Mouse (Mus musculus): ENCODE measurements around the gene AI182371. TPM values are rescaled to one million over a fixed set of nuclear protein-coding genes. Genes with fewer than 3 reads are reported as not detected.

The AI182371 gene
- total RNA-seq, 2 experiments from 2014 or later = not detected

DNA sequence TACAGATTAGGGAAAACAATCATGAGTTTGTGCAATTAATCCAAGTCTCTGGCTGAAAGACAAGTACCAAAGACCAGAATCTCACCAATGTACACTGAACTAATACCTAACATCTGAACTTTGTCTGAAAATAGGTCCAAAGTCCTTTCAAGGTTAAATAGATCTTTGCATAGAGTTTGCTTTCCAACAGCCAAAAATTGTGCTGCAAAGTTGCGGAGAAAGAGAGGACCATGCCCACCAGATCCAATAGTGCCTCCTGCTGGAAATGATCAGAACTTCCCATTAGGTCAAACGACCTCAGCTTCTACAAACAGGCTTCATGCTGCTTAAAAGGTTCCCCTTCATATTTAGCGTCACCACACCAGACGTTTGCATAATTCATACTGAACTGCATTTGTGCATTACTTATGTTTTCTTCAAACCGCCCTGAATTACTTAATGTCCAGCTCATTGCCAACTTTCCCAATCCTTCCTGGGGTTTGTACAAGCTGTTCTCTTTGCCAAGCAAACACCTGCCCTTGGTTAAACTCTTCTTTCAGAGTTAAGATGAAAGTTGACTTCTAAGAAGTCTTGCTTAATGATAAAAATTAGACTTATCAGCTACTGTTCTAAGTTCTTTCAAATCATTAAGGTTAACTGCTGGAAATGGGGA, 6.8 kb upstream of the AI182371 start:
- no peak overlapping the region for H3K4me3 ChIP-seq
- no peak overlapping the region for H3K27ac ChIP-seq
- peak; percentile 52 for TF ChIP-seq CTCF (IDR thresholded peaks at IDR 0.05)
- intact Hi-C loops (cut with DNase I) = loop anchor here (2.0 kb wide), 1 partner anchor 59 kb away; no protein-coding TSS in a partner anchor
- DNase-seq = no peak

DNA sequence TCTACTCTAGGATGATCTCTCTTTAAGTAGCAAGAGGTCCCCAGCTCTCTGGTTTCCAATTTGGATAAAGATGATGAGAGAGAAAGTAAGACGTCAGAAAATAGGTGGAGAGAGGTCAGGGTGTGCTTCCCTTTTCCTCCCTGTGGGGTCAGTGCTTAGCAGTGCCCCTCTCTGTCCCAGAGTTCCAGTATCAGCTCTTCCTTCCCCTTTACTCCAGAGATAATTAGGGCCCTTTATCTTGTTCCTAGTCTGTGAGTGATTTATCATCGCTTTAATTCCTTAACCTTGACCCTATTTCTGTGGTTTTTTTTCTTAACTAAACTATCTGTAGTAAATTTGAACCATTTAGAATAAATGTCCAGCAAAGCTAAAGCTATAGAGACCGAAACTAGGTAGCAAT, 3.5 kb upstream of the AI182371 start:
- no peak overlapping the region for H3K27ac ChIP-seq
- H3K4me3 ChIP-seq = no peak overlapping the region
- intact Hi-C loops (cut with DNase I) = no loop called here
- TF ChIP-seq CTCF (IDR thresholded peaks at IDR 0.05) = no peak
- DNase-seq = no peak

DNA sequence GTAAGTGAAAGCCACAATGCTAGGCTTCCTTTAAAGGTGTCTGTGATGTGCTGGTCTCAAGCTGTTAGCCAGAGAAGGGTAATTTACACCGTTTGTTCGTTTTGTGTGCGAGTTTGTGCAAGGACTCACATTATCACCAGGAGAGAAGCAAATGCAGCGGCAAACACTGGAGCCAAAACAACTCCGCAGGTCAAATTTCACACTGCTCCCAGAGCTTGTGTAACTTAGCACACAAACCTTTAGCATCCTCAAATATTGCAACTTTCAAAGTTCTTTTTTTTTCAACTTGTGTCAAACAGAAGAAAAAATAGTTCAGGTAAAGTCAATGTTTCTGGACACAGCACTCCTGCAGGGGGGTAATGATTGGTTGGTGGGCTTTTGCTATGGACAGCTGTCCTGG, 2.2 kb upstream of the AI182371 start:
- Histone ChIP-seq H3K4me3 (no peak overlapping the region), H3K27ac (no peak overlapping the region)
- DNase-seq = no peak
- no peak for TF ChIP-seq CTCF (IDR thresholded peaks at IDR 0.05)
- intact Hi-C loops (cut with DNase I) = no loop called here

DNA sequence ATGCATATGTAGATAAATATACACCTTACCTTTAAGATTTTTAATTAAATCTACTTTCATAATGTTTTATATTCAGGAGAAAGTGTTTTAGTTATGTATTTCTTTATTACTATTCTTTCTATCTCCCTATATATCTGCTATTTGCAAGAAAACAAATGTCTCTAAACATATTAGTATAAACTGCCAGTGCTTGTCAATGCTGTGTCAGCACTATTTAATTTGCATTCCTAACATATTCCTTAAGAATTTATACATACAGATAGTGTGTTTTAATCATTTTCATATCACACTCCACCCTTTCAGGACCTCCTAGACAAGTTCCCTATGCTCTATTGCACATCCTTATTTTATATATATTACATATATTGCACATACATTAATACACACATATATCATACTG, 1.4 kb upstream of the AI182371 start:
- no peak for DNase-seq
- intact Hi-C loops (cut with DNase I) = no loop called here
- H3K4me3 ChIP-seq = no peak overlapping the region
- no peak overlapping the region for H3K27ac ChIP-seq
- TF ChIP-seq CTCF (IDR thresholded peaks at IDR 0.05) = no peak

DNA sequence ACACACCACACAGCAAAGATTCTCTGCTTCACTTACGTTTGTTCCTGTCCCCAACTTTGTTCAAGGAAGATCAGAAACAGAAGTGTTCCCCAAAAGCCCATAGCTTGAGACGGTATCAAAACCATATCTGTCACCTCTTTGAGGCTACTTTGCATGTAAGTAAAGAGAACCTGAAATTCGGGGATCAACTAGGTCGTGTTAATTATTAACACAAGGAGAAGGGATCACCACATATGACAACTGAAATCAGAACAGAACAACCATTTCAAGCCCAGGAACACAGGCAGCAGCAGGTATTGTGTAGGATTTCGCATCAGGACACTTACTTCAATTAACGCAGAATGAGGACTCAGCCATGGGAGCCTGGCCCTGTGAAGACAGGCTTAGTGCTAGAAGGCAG, 814 bp downstream of the AI182371 start:
- TF ChIP-seq CTCF (IDR thresholded peaks at IDR 0.05) = no peak
- H3K4me3 ChIP-seq = no peak overlapping the region
- no peak overlapping the region for H3K27ac ChIP-seq
- no peak for DNase-seq
- intact Hi-C loops (cut with DNase I) = no loop called here

DNA sequence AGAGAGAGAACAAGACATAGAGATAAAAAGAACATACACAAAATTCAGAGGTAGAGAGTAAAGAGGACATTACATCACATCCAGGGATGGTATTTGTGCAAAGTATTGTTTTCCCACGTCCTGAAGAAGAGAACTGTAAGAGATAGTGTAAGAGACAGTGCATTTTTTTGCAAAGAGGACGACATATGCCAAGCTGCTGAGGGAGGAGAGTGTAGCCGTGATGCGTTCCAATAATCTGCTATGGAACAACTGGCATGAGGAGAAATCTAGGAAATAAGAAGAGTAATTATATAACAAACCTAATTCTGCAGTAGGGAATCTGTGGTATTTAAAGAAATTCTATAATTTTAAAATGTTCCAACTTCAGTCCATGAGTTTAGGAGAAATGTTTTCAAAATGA, 13.9 kb downstream of the AI182371 start:
- no peak overlapping the region for H3K4me3 ChIP-seq
- intact Hi-C loops (cut with DNase I) = no loop called here
- no peak for TF ChIP-seq CTCF (IDR thresholded peaks at IDR 0.05)
- H3K27ac ChIP-seq = no peak overlapping the region
- no peak for DNase-seq

DNA sequence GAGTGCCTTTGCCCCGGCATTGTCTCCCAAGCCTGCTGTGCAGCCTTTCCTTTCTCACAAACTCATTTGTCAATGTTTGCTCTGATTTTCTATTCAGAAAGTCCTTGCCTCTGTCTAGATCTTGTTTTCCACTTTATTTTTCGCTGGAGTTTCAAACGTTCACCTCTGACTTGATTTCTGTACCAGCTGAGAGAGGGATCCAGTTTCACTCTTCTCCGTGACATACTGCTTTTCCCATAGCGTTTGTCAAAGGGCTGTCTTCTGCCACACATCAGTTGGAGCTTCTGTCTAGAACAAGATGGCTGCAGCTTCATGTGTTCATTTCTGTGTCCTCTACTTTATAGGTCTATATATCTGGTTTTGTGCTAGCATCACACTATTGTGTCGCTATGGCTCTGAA, 22.2 kb downstream of the AI182371 start:
- intact Hi-C loops (cut with DNase I) = no loop called here
- TF ChIP-seq CTCF (IDR thresholded peaks at IDR 0.05) = no peak
- H3K4me3 ChIP-seq = no peak overlapping the region
- H3K27ac ChIP-seq = no peak overlapping the region
- DNase-seq = no peak

DNA sequence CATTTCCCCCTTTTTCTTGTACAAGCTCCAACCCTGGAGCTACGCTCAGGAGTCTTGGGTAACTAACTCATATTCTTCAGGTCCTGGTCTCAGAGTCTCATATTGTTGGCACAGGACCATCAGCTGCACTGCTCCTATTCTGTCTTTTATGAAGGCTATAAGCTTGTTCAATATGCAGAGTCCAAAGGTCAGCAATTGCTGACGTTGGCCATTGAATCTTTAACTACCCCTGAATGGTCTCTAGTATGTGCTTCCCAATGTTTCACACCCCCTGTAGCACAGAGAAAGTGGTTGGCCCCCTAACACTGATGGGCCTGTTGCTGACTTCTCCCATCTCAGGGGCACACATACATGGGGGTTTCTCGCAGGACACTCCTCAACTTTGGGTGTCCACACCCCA, 27.0 kb downstream of the AI182371 start:
- intact Hi-C loops (cut with DNase I) = no loop called here
- H3K4me3 ChIP-seq = no peak overlapping the region
- DNase-seq = no peak
- no peak for TF ChIP-seq CTCF (IDR thresholded peaks at IDR 0.05)
- H3K27ac ChIP-seq = no peak overlapping the region

DNA sequence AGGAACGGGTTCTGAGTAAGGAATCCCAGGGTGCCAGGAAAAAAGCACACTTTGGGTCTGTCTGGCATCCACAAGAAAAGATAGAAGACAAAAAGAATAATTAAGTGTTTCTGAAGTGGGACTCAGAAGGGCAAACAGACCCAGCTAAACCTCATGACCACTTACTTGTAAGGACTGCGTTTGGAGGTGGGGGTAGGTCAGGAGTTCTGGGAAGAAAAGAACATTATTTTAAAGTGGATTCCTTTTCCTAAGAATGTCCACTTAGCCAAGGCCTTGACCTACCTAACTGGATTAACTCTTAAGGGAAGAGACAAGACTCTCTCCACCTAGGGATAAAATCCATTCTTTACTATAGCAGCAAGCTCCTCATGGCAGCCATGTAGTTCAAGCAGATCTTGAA, 28.8 kb downstream of the AI182371 start:
- DNase-seq = no peak
- Histone ChIP-seq H3K27ac (no peak overlapping the region), H3K4me3 (no peak overlapping the region)
- no peak for TF ChIP-seq CTCF (IDR thresholded peaks at IDR 0.05)
- intact Hi-C loops (cut with DNase I) = no loop called here

DNA sequence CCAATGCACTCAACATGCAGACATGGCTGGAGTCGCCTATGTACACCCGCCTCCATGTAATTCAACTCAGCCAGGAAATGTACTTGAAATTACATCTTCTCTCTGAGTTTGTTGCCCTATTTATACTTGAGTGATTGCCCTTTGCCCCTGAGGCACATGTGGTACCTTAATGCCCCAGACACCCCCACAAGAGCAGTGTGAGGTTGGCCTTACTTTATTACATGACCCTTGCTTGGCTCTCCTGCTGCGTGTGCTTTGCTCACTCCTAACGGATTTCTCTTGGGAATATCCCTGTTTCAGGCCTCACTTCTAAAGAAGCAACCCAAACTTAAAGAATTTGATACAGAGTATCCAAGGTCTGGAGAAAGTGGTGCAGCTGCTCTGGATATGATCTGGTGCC, 31.1 kb downstream of the AI182371 start:
- Histone ChIP-seq H3K4me3 (no peak overlapping the region), H3K27ac (no peak overlapping the region)
- no peak for DNase-seq
- no peak for TF ChIP-seq CTCF (IDR thresholded peaks at IDR 0.05)
- intact Hi-C loops (cut with DNase I) = no loop called here

DNA sequence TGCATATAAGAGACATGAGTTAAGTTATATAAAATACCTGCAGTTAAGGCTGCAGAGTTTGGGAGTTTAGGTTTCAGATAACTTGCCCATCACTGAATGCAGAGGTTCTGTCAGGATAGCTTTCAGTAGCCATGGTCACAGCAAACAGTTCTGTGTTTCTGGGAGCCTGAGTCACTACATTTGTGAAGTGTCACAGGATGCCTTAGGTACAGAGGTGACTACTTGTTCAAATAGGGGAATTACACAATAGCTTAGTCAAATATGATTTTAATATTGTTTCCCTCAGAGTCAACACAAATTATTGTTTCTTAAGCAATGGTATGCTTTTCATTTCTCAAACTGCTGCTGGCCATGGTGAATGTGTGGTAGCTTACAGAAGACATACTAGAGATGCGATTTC, 32.2 kb downstream of the AI182371 start:
- H3K27ac ChIP-seq = no peak overlapping the region
- no peak for TF ChIP-seq CTCF (IDR thresholded peaks at IDR 0.05)
- H3K4me3 ChIP-seq = no peak overlapping the region
- intact Hi-C loops (cut with DNase I) = no loop called here
- DNase-seq = no peak

DNA sequence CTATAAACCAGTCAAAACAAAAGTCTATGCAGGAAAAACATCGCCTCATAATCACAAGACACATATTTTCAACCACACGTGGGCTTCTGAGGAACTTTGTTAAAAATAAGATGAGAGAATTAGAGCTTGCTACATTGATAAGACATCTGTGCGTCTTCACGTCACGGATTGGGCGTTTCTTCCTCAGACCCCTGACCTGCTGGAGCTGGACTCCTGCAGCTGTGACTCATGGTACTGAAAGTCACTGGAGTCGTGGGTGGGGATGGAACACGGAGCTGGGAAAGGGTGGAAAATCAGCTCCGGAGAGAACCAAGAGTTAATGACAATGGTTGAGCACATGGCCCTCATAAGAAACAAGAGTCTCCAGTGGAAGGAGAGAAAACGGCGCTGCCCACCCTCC, 34.2 kb downstream of the AI182371 start:
- no peak for TF ChIP-seq CTCF (IDR thresholded peaks at IDR 0.05)
- intact Hi-C loops (cut with DNase I) = no loop called here
- no peak overlapping the region for H3K27ac ChIP-seq
- DNase-seq = no peak
- H3K4me3 ChIP-seq = no peak overlapping the region

DNA sequence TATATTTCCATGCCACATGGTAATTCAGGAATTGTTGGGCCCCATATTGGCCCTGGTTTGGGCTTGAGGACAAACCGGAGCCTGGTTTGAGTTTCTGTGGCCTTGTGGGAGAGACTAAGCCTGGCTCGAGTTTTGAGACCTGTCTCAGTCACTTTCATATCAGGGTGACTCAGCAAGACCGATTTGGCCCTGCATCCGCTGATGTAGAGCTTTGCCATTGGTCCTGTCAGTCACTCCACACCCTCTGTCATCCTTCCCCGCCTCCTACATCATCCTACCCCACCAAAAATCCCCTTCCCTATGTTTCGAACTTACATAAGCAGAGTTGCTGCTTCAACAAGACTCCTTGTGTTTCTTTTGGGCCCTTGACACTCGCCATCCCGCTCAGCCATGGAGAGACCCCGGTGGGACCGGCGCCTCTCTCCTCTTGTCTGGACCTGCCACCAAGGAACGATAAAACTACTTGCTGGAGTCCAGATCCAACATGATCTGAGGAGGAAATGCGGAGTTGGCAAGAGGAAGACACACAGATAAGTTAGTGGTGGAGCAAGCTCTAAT, 34.7 kb downstream of the AI182371 start:
- TF ChIP-seq CTCF (IDR thresholded peaks at IDR 0.05) = no peak
- Histone ChIP-seq H3K27ac (no peak overlapping the region), H3K4me3 (no peak overlapping the region)
- DNase-seq = no peak
- intact Hi-C loops (cut with DNase I) = no loop called here

DNA sequence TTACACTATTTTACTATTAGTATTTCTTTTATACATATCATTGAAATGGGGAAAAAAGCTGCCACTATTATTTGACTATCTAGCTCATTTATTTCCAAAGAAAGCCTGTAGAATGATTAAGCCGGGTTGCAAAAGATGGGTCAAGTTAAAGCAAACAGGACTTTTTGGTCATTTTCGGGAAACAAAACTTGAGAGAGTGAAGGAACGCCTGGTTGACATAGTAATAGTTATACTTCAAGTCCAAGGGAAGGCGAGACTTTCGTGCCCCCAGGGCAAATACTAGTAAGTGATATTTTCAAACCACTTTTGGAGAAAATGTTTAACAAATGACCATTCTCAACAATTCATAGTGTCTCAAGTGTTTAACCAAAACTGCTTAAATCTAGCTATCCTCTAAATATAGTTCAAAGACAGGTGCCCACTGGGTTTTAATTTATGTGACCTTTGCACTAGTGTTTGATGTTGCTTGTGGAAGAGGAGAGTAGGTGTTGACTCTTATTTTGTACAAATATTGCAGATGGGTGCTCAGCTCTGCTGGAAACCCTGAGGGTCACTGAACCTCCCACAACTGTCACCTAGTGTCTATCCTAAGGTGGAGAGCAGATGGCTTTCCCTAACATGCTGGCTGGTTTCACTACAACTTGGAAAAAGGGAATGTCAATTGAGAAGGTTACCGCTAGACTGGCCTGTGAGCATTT, 37.9 kb downstream of the AI182371 start:
- no peak overlapping the region for H3K27ac ChIP-seq
- no peak overlapping the region for H3K4me3 ChIP-seq
- intact Hi-C loops (cut with DNase I) = no loop called here
- DNase-seq = no peak
- no peak for TF ChIP-seq CTCF (IDR thresholded peaks at IDR 0.05)

Data from gastrocnemius, adult 2 months (tissue).